Mouse (Mus musculus) thymus, postnatal 0 days (tissue): ENCODE measurements around the gene E2f2. TPM values are rescaled to one million over a fixed set of nuclear protein-coding genes. Genes with fewer than 3 reads are reported as not detected.

ENCODE experiments used
- DNase-seq: peaks from one replicate; pipeline ENCODE4 v3.0.0-alpha.2; 2015; ENCODE audit warnings: low spot score
- polyA plus RNA-seq: library from polyadenylated mRNA; unstranded; fragments of >200 nt; fragmentation: Nextera tagmentation; extraction: Ambion mirVana; gene quantifications from 2 replicates; pipeline ENCODE4 v1.2.1, GENCODE M21; 2015

Gene E2f2
- polyA plus RNA-seq, 1 experiment from 2014 or later: 64.1 TPM

- peak; percentile 79 for DNase-seq
These were observed 27.9 kb upstream of the E2f2 start for GRCm38 (mm10) chr4:136144126-136144926.

DNA sequence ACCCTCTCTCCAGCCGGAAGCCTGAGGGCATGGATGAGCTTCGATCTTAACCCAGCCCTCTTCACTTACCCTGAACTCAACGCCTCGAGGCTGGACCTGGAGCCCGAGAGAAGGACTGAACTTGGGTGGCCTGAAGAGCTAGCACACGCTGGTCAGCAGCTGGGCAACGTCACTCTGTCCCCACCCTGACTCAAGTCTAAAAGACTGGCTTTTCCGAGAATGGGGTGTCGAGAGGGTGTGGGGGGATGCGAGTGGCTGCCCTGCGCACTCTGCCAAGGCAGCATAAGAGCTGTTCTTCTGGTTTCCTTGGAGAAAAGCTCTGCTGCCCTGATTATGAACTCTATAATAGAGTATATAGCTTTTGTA is 27.3 kb upstream of the E2f2 start:
- no peak for DNase-seq

DNA sequence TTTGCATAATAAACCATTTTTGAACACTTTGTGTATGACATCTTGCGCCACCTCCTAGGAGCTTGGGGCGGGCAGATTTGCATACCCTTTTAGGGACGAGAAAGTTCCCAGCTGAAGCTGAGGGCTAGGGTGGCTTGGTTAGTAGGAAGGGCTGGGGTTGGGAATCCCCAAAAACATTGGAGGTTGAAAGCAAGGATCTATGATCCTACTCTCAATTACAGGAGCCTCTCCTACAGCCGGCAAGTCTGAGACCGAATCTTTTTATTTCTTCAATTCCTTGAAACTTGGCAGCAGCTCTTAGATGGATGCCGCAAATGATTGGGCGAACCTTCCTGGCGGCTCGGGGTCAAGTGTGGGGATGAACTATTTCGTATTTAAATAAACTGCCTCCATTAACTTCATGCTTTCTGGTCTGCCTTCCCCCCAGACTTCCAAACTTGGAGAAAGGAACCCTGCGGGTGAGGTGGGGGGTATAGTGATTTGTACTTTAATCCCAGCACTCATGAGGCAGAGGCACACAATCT is 26.8 kb upstream of the E2f2 start:
- DNase-seq: no peak

DNA sequence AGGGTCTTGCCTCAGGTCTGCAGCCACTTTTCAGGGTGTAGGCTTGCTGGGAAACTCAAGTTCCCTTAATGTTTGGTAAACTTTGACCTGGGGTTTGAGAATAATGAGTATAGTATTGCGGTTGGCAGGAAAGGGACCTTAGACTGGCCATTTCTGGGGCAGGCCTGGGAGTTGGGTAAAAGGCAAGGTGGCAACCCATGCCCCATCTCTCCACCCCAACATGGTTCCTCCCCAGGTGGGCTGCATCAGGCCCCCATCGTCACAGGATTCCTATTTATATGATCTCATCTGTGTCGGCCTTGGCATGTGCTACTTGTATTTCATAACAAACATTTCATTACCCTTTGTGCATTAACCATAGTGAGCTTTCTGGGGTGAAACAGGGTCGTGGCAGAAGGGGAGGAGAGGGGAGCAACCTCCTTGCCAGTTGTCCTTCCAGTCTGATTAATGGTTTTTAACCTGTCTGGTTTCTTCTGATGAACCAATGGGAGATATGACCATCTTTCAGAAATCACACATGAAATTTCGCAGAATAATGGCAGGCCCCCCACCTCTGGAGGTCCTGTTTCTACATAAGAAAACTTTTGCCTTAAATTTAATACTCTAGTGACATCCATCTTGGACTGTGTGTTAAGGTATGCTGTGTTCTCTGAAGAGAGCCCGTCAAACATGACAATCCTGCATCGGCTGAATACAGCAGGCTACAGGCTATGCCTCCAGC is 26.0 kb upstream of the E2f2 start:
- no peak for DNase-seq

DNA sequence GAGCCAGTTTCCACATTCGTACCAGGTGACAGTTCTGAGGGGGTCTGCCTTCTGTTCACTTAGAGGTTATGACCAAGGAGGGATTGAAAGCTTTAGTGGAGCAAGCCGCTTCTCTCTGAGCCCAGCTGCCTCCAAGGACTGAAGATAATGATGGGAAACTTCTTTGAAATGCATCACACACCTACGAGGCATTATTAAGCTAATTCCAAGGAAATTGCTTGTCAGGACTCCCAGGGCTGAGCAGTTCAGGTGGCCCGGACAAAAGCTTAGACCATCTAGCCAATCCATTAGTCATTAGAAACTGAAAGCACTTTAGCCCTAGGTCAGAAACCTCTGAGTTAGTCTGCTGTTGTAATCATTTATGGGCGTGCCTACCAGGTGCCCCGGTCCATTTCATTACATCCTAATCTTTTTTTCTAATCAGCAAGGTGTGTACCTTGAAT is 25.5 kb upstream of the E2f2 start:
- DNase-seq: no peak

- peak; percentile 96 for DNase-seq
These were observed 24.6 kb upstream of the E2f2 start for GRCm38 (mm10) chr4:136147436-136148135.

- DNase-seq: peak; percentile 56
These were observed 23.7 kb upstream of the E2f2 start for GRCm38 (mm10) chr4:136148342-136149044.

DNA sequence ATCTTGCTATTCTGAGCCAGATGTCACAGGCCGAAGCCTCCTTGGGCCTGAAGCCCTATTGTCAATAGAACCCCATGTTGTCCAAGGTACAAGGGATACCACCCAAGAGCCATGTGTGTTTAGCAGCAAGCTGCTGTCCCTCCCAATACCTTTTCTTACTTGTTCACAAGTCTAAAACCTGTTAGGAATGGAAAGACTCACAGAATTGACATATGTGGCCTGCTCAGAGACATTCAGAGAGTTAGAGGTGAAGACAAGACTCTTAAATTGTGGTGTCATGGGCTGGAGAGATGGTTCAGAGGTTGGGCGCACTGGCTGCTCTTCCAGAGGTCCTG is 23.2 kb upstream of the E2f2 start:
- DNase-seq: peak; percentile 23

DNA sequence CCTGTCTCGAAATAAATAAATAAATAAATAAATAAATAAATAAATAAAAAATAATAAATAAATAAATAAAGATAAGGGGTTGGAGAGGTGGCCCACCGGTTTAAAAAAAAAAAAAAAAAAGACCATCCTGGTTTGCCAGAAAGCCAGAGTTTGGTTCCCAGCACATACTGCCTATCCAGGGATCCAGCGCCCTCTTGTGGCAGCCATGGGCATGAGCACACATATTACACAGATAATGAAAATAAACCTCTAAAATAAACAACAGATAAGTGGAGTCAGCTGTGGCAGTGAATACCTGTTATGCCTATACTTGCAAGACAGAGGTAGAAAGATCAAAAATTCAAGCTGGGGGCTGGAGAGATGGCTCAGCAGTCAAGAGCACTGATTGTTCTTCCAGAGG is 22.5 kb upstream of the E2f2 start:
- DNase-seq: peak; percentile 54

GRCm38 (mm10) chr4:136150596-136150995 is 21.6 kb upstream of the E2f2 start:
- no peak for DNase-seq

- DNase-seq: no peak
These were observed 19.4 kb upstream of the E2f2 start for GRCm38 (mm10) chr4:136152821-136153220.

DNA sequence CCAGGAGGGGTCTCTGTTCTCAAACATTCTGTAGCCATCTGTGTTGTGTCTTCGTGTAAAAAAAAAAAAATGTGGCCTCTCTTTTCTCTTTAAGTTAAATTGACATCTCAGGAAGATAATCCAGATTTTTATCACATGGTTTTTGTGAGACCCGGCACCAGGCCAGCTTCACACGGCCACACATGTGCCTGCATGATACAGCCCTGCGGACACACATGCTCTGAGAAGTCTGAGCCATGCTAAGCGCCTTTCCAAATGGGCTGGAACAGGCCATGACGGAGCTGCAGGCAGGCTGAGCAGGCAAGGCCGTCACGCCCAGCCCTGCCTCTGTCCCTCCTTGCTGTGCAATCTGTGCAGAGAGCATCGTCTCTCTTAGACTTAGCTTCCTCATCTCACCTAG is 17.7 kb upstream of the E2f2 start:
- DNase-seq: no peak

GRCm38 (mm10) chr4:136158498-136158897 is 13.7 kb upstream of the E2f2 start:
- DNase-seq: no peak

DNA sequence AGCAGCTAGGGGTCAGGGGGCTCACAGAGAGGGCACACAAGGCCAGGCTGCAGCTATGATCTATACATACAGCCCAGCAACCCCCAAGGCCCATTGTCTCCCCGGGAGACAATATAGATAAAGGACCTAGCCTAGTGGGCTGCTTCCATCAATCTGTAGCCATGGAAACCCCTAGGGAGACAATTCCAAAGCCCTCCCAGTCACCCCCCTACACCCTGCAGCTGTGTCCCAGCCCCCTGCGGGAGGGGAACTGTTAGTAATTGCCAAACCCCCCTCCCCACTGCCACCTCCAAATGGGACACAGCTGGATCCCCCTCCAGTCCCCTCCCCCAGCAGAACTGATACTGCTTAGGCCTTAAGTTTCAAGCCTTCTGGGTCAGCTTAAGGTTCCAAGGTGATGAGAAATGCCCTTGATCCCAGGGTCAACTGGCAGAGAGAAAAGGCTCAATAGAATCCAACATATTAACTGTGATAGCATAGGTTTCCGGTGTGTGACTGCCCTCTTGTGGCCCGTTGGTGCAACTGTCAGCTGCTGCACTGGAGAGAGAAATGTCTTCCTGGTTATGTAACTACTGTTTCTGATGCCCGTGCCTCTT is 12.3 kb upstream of the E2f2 start:
- DNase-seq: peak; percentile 88

GRCm38 (mm10) chr4:136163448-136163847 is 8.7 kb upstream of the E2f2 start:
- peak; percentile 90 for DNase-seq

GRCm38 (mm10) chr4:136164981-136165380 is 7.2 kb upstream of the E2f2 start:
- no peak for DNase-seq

GRCm38 (mm10) chr4:136167701-136168100 is 4.5 kb upstream of the E2f2 start:
- no peak for DNase-seq

DNA sequence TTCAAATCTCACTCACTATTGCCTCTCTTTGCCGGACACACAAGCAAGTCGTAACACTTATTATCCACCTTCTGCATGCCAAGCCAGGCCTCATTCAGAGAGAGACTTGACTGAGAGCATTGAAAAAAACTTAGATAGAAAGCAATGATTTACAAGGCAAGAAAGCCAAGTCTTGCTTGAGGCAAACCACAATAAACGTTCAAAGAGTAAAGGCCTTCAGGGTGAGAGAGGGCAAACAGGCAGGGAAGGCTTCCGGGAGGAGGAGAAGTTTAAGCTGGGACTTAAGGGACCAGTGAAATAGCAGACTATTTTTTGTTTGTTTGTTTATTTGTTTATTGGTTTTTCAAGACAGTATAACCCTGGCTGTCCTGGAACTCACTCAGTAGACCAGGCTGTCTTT is 1.8 kb upstream of the E2f2 start:
- DNase-seq: no peak

DNA sequence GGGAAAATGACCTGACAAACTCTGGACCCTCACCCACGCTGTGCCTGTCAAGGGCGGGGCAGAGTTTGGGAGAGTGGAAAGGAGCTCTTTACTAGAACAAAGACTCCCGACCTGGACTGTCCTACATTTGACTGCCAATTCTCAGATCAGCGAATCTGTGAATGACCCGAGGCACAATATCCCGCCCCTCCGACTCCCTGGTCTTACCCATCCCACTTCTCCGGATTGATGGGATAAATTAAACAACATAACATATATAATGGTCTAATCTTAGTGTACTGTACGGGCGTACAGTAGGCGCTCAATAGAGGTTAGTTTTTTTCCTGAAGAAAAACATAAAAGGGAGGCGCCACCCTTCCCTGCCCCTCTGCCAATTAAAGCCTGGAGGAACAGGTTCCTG is 739 bp upstream of the E2f2 start:
- DNase-seq: no peak

DNA sequence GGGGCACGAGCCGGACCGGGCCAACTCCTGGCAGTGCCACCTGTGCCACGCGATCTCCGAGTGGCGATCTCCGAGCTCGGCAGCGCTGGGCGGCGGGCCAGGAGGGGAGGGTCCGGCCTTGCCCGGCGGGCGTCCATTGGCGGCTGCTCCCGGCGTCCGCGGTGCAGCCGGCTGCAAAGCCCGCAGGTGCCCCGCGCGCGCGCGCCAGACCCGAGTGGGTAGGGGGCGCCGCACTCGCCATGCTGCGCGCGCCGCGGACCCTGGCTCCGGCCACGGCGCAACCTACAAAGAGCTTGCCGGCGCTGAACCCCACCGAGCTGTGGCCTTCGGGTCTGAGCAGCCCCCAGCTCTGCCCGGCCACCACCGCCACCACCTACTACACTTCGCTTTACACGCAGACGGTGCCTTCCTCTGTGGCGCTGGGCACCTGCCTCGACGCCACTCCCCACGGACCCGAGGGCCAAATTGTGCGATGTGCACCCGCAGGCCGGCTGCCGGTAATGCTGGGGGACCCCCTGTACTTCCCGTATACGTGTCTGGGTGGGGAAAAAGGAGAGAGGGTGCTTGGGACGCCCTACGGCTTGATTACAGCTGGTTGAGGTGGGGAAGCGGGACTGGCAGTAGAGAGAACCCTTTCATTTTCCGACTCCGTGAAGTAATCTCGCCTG is 482 bp downstream of the E2f2 start:
- DNase-seq: peak; percentile 57
